Mouse (Mus musculus): Measurements from ENCODE around the gene Unc5cl.

GRCm38 (mm10) chr17:48512614-48513281 lies 58.0 kb downstream of the Unc5cl start:
- no peak for TF ChIP-seq POLR2A (IDR thresholded peaks at IDR 0.05; ENCODE audit: low read depth, low read length)
- TF ChIP-seq CTCF (conservative IDR thresholded peaks at IDR 0.05; ENCODE audit: insufficient read depth, insufficient read length, low read depth, low read length) = no peak

All from kidney, adult 2 months (tissue).